Mouse (Mus musculus): Measurements from ENCODE around the gene Phrf1. TPM values are rescaled to one million over a fixed set of nuclear protein-coding genes. Genes with fewer than 3 reads are reported as not detected.

Gene Phrf1
- 80.7 and 85.4 TPM in 2 replicates for polyA plus RNA-seq (2014; fragmentation: Nextera tagmentation; extraction: Ambion mirVana)

DNA sequence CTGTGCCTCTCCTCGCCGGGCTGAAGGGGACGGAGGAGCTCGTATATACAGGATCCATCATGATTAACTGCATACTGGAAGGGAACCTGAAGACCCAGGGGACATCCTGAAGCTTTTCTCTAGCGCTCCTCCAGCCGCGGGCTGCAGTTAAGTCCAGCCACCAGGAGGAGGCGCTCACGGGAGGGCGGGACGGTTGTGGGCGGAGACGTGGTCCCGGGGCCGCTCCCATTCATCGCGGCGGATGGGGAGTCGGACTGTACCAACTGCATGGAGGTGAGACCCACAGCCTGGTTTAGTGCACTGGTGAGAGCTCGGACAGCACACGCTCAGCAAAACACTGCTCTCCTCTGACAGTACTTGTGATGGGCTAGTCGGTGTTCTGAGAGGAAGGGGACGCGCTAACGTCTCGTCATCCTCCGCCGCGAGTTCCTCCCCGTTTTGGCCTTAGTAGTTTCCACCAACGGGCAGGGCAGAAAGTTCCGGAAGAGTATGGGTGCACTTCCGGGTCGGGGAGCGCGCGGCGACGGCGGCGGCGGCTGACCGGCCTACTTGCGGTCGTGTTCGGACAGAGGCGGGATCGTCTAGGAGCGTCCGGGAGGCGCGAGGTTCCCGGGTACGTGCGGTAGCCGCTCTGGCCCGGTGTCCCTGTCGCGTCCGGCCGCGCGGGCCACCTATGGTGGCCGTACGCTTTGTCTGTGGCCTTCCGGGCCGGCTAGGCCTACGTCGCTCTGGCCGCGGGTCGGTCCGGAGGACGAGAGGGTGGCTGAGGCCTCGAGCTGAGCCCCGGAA lies at the start of gene Phrf1:
Gene Phrf1 (plus strand): TSS at position 506 of the 789 bp plus-strand sequence.
- Histone ChIP-seq H3K4me2 (peak within 1 kb of the TSS; percentile 98), H3K4me3 (ENCODE audit: low read depth, low read length) (peak within 1 kb of the TSS; percentile 100), H3K9ac (peak within 1 kb of the TSS; percentile 97), H3K9me3 (ENCODE audit: low read depth, low read length) (no peaks in the 10 kb centered on the region), H3K36me3 (ENCODE audit: insufficient read depth) (peaks cover 32% of the 10 kb centered on the region), H3K27me3 (ENCODE audit: insufficient read depth, low read length) (no peaks in the 10 kb centered on the region), H3K27ac (ENCODE audit: low read depth) (peak within 1 kb of the TSS; percentile 94), H3K4me1 (ENCODE audit: insufficient read depth) (peaks cover 10% of the 10 kb centered on the region)
- 1% methylated on average over 70 of the region's 76 CpGs for WGBS
- DNase-seq (peak; percentile 95), ATAC-seq (ENCODE audit: insufficient read depth) (peak; percentile 94)
- TF ChIP-seq CTCF (IDR thresholded peaks at IDR 0.05; ENCODE audit: low read depth), result peak; percentile 99

DNA sequence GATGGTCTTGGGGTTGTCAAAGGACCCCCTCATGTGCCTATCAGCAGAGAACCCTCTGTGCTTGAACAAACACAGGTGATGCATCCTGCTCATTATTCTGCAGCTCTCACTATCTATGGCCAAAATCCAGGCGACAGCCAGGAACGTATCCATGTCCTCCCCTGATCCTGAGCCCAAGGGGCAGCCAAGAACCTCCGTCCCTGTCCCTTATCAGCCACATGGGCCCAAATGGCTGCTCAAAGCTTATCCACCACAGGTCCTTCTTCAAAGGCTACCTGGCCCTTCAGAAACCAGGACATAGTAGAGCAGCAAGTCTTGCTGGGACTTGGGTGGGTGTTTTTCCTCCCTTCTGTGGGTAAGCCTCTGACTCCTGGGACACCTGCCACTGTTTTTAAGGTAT lies 40.4 kb upstream of the Phrf1 start:
- no peak overlapping the region for H3K27ac ChIP-seq (ENCODE audit: low read depth)
- peaks cover 10% of the 10 kb centered on the region for H3K4me1 ChIP-seq (ENCODE audit: insufficient read depth)
- TF ChIP-seq CTCF (IDR thresholded peaks at IDR 0.05; ENCODE audit: low read depth), result no peak
- no peak for DNase-seq
- no peak overlapping the region for H3K4me3 ChIP-seq (ENCODE audit: low read depth, low read length)
- no peak overlapping the region for H3K4me2 ChIP-seq
- no peak overlapping the region for H3K9ac ChIP-seq
- no peak for ATAC-seq (ENCODE audit: insufficient read depth)
- no peaks in the 10 kb centered on the region for H3K9me3 ChIP-seq (ENCODE audit: low read depth, low read length)
- 81% methylated on average over 3 of the region's 3 CpGs for WGBS
- peaks cover 34% of the 10 kb centered on the region for H3K36me3 ChIP-seq (ENCODE audit: insufficient read depth)
- H3K27me3 ChIP-seq (ENCODE audit: insufficient read depth, low read length), result no peaks in the 10 kb centered on the region

DNA sequence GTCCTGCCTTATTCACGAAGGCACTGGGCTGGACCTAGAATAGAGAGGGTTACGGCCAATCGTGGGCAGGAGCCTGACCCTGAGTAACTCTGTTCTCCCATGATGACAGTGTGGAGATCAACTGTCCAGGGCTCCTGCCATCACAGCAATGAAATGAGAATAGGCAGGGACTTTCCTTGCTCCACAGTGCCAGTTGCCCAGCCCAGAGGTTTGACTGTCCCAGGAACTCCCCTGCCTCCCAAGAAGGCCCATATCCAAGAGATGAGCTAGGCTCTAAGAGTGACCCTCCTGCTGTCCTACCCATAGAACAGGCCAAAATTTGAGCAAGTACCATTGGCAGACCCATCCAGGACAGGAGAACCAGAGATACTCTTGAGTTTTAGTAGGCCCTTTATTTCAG lies 39.9 kb upstream of the Phrf1 start:
- Histone ChIP-seq H3K27ac (ENCODE audit: low read depth) (no peak overlapping the region), H3K27me3 (ENCODE audit: insufficient read depth, low read length) (no peaks in the 10 kb centered on the region), H3K4me1 (ENCODE audit: insufficient read depth) (peaks cover 10% of the 10 kb centered on the region), H3K36me3 (ENCODE audit: insufficient read depth) (peaks cover 34% of the 10 kb centered on the region), H3K9ac (no peak overlapping the region), H3K9me3 (ENCODE audit: low read depth, low read length) (no peaks in the 10 kb centered on the region), H3K4me3 (ENCODE audit: low read depth, low read length) (no peak overlapping the region), H3K4me2 (no peak overlapping the region)
- TF ChIP-seq CTCF (IDR thresholded peaks at IDR 0.05; ENCODE audit: low read depth), result no peak
- WGBS, result 90% methylated on average over 3 of the region's 3 CpGs
- DNase-seq, result no peak
- ATAC-seq (ENCODE audit: insufficient read depth), result no peak

DNA sequence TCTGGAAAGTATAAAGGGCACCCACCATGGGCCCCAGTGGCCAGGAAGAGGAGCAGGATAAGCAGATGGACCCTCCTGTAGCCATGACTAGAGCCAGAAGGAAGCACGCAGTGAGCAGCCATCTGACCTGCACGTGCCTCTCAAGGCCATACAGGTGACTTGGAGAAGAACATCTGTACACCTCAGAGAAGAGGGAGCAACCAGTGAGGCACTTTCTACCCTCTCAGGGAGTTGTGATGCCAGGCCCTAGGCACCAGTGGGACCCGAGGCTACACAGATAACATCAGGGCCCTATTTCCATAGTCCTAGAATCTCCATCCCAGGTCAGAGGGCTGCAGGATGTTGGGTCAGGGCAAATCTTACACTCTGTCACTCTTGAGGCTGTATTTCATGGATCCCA lies 38.4 kb upstream of the Phrf1 start:
- no peak for TF ChIP-seq CTCF (IDR thresholded peaks at IDR 0.05; ENCODE audit: low read depth)
- 94% methylated on average over 3 of the region's 3 CpGs for WGBS
- Histone ChIP-seq H3K36me3 (ENCODE audit: insufficient read depth) (peaks cover 34% of the 10 kb centered on the region), H3K9ac (no peak overlapping the region), H3K27ac (ENCODE audit: low read depth) (no peak overlapping the region), H3K4me1 (ENCODE audit: insufficient read depth) (peaks cover 10% of the 10 kb centered on the region), H3K4me2 (no peak overlapping the region), H3K27me3 (ENCODE audit: insufficient read depth, low read length) (no peaks in the 10 kb centered on the region), H3K4me3 (ENCODE audit: low read depth, low read length) (no peak overlapping the region), H3K9me3 (ENCODE audit: low read depth, low read length) (no peaks in the 10 kb centered on the region)
- ATAC-seq (ENCODE audit: insufficient read depth) (no peak), DNase-seq (no peak)

DNA sequence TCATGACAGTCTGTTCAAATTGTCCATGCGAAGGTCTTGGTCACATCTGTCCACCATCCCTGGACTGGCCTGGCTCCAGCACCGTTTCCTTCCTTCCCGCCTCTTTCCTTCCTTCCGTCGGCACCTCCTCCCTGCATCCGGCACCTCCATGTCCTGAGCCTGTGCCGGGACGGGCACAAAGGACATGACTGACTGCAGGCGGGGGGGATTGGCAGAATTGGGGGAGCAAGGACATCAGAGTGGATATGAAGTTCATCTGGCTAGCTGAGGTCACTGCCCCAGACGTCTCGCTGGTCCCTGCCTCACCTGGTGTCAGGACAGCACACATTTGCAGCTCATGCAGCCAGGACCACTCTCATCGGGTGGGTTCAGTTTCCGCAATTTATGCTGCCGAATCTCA lies 37.5 kb upstream of the Phrf1 start:
- WGBS, result 76% methylated on average over 14 of the region's 14 CpGs
- TF ChIP-seq CTCF (IDR thresholded peaks at IDR 0.05; ENCODE audit: low read depth), result no peak
- DNase-seq, result no peak
- Histone ChIP-seq H3K9me3 (ENCODE audit: low read depth, low read length) (no peaks in the 10 kb centered on the region), H3K4me2 (peak overlapping the region; percentile 18; the same call in 1 of the 2 replicates), H3K27me3 (ENCODE audit: insufficient read depth, low read length) (no peaks in the 10 kb centered on the region), H3K36me3 (ENCODE audit: insufficient read depth) (peaks cover 34% of the 10 kb centered on the region), H3K9ac (no peak overlapping the region; the same call in 1 of the 2 replicates), H3K4me1 (ENCODE audit: insufficient read depth) (peaks cover 10% of the 10 kb centered on the region), H3K27ac (ENCODE audit: low read depth) (no peak overlapping the region), H3K4me3 (ENCODE audit: low read depth, low read length) (no peak overlapping the region)
- ATAC-seq (ENCODE audit: insufficient read depth), result no peak

DNA sequence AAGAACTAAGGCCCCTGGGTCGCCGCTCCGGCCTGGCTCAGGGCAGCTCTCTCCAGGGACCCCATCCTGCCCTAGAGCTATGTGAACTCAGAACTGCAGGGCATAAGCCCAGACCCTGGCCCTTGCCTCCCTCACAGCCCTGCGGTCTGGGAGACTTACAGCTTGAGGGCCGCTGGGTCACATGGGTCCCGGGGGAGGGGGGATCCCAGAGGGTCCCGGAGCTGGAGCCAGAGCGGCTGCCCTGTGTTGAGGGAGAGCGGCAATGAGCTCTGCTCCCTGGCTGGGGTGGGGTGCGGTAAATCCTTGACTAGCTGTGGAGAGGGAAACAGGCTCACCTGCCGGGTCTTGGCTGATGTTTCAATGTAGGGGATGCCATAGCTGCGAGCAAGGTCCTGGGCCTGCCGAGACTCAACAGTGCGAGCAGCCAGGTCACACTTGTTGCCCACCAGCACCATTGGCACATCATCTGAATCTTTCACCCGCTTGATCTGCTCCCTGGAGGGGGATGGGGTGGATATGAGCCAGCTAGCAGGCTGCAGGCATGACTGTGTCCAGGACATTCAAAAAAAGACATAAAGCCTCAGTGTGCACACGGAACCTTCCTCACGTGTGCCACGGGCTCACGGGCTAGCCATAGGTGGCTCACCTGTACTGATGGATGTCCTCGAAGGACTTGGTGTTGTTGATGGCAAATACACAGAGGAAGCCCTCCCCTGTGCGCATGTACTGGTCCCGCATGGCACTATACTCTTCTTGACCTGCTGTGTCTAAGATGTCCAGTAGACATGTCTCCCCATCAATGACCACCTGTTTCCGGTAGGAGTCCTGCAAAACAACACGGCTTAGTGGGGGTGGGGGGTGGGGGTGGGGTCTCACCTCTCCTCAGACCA lies 36.5 kb upstream of the Phrf1 start:
- ATAC-seq (ENCODE audit: insufficient read depth) (no peak), DNase-seq (no peak)
- Histone ChIP-seq H3K27ac (ENCODE audit: low read depth) (no peak overlapping the region), H3K36me3 (ENCODE audit: insufficient read depth) (peaks cover 34% of the 10 kb centered on the region), H3K4me3 (ENCODE audit: low read depth, low read length) (peak overlapping the region; percentile 94), H3K4me1 (ENCODE audit: insufficient read depth) (peaks cover 10% of the 10 kb centered on the region), H3K4me2 (peak overlapping the region; percentile 99), H3K9ac (no peak overlapping the region), H3K9me3 (ENCODE audit: low read depth, low read length) (no peaks in the 10 kb centered on the region), H3K27me3 (ENCODE audit: insufficient read depth, low read length) (no peaks in the 10 kb centered on the region)
- WGBS, result 90% methylated on average over 24 of the region's 24 CpGs
- TF ChIP-seq CTCF (IDR thresholded peaks at IDR 0.05; ENCODE audit: low read depth), result no peak

Measured in lung, embryonic 14.5 days (tissue).